Comparison of ENCODE assay signal across 13 mouse cellular contexts in genomic region chr7:107841719-107842118, GRCm38 (mm10). TPM values are rescaled to one million over a fixed set of nuclear protein-coding genes. Genes with fewer than 3 reads are reported as not detected.
DNase-seq lines count a peak whose midpoint lies in the region; ATAC-seq and TF ChIP-seq lines count a peak whose summit lies in the region.
"Had no signal": no experiment of that assay in that cellular context is flagged by ENCODE, and none has a peak within 500 bp of the region (broad histone marks: within the 10 kb centered on the region; RNA-seq: fewer than 3 reads in every experiment).

No protein-coding gene starts in this region.

- H3K9me3 ChIP-seq in forebrain, embryonic 14.5 days (replicated peaks; ENCODE audit: control insufficient read depth, low read length) = no peaks in the 10 kb centered on the region
- no peaks in the 10 kb centered on the region for H3K9me3 ChIP-seq in forebrain, embryonic 15.5 days
- H3K9me3 ChIP-seq: liver, embryonic 13.5 days had no signal

- H3K79me2 ChIP-seq in liver, adult 2 months (ENCODE audit: control insufficient read depth, insufficient read depth, low read length) = no peaks in the 10 kb centered on the region

- H3K4me3 ChIP-seq in forebrain, embryonic 14.5 days (ENCODE audit: low read depth, low read length) = no peak overlapping the region
- H3K4me3 ChIP-seq in forebrain, embryonic 15.5 days = no peak overlapping the region
- no peak overlapping the region for H3K4me3 ChIP-seq in liver, adult 2 months (ENCODE audit: insufficient read depth, low read depth, low read length)
- H3K4me3 ChIP-seq: liver, embryonic 13.5 days had no signal

- TF ChIP-seq POLR2A in liver, adult 2 months (IDR thresholded peaks at IDR 0.05; ENCODE audit: extremely low read depth, insufficient read depth, low read length) = no peak

- no peak overlapping the region for H3K27ac ChIP-seq in forebrain, embryonic 14.5 days (ENCODE audit: low read depth, low read length)
- H3K27ac ChIP-seq in forebrain, embryonic 15.5 days (replicated peaks) = no peak overlapping the region
- no peak overlapping the region for H3K27ac ChIP-seq in liver, adult 2 months (replicated peaks; ENCODE audit: insufficient read depth, low read depth, low read length)
- H3K27ac ChIP-seq: liver, embryonic 13.5 days had no signal

- no peaks in the 10 kb centered on the region for H3K36me3 ChIP-seq in forebrain, embryonic 14.5 days (ENCODE audit: control insufficient read depth, insufficient read depth, low read length)
- H3K36me3 ChIP-seq in forebrain, embryonic 15.5 days = no peaks in the 10 kb centered on the region
- H3K36me3 ChIP-seq in liver, adult 2 months (ENCODE audit: control insufficient read depth, insufficient read depth, low read length) = no peaks in the 10 kb centered on the region
- H3K36me3 ChIP-seq: liver, embryonic 13.5 days had no signal

- H3K4me2 ChIP-seq in forebrain, embryonic 14.5 days (ENCODE audit: low read length) = no peak overlapping the region
- H3K4me2 ChIP-seq in forebrain, embryonic 15.5 days (replicated peaks) = no peak overlapping the region
- H3K4me2 ChIP-seq: liver, embryonic 13.5 days had no signal

- DNase-seq in forebrain, embryonic 14.5 days (ENCODE audit: low spot score) = peak; percentile 24
- DNase-seq in liver, adult 2 months (ENCODE audit: extremely low read depth, low read depth, low spot score) = peak; percentile 11
- DNase-seq in liver = no peak
- peak; percentile 1 for DNase-seq in Muller cell, postnatal 12 days (ENCODE audit: inconsistent ontology term)
- no peak for DNase-seq in urinary bladder, postnatal 10 days (ENCODE audit: low spot score)
- no peak for DNase-seq in cerebellum, postnatal 25 days
- DNase-seq: cerebellum, postnatal 36 days; liver, embryonic 13.5 days had no signal

- H3K4me1 ChIP-seq in forebrain, embryonic 14.5 days (ENCODE audit: control insufficient read depth, insufficient read depth, low read length) = no peaks in the 10 kb centered on the region
- H3K4me1 ChIP-seq in forebrain, embryonic 15.5 days = no peaks in the 10 kb centered on the region
- H3K4me1 ChIP-seq in liver, adult 2 months (ENCODE audit: control insufficient read depth, insufficient read depth, low read length) = no peaks in the 10 kb centered on the region
- H3K4me1 ChIP-seq: liver, embryonic 13.5 days had no signal

- 94% methylated on average over 1 of the region's 1 CpGs for WGBS in forebrain, embryonic 14.5 days
- WGBS in forebrain, embryonic 15.5 days = 75% methylated on average over 1 of the region's 1 CpGs
- WGBS in liver, adult 2 months = 80% methylated on average over 1 of the region's 1 CpGs

- peak; percentile 26; the same call in 1 of the 2 replicates for TF ChIP-seq CTCF in liver, adult 2 months (IDR thresholded peaks at IDR 0.05; ENCODE audit: low read depth, low read length)

- no peak overlapping the region for H3K9ac ChIP-seq in forebrain, embryonic 14.5 days (ENCODE audit: low read length)
- no peak overlapping the region for H3K9ac ChIP-seq in forebrain, embryonic 15.5 days (replicated peaks)
- H3K9ac ChIP-seq in liver, adult 2 months (ENCODE audit: low read depth, low read length) = no peak overlapping the region
- H3K9ac ChIP-seq: liver, embryonic 13.5 days had no signal

- no peaks in the 10 kb centered on the region for H3K27me3 ChIP-seq in forebrain, embryonic 14.5 days (replicated peaks; ENCODE audit: control insufficient read depth, insufficient read depth, low read length)
- H3K27me3 ChIP-seq in forebrain, embryonic 15.5 days = no peaks in the 10 kb centered on the region
- no peaks in the 10 kb centered on the region for H3K27me3 ChIP-seq in liver, adult 2 months (ENCODE audit: control insufficient read depth, insufficient read depth, low read length)
- H3K27me3 ChIP-seq: liver, embryonic 13.5 days had no signal

- ATAC-seq in forebrain, embryonic 14.5 days = no peak
- no peak for ATAC-seq in forebrain, embryonic 15.5 days (replicated peaks)
- peak; percentile 63 for ATAC-seq in megakaryocyte, adult 5-6 weeks (ENCODE audit: poor library complexity, severe bottlenecking)

RNA-seq across cellular contexts. Expression of gene Olfr470, which starts 5.6 kb away (rescaled TPM):
- not detected in 2 replicates for polyA plus RNA-seq in forebrain, embryonic 14.5 days (2014; fragmentation: Nextera tagmentation; extraction: Ambion mirVana)
- polyA plus RNA-seq in forebrain, embryonic 15.5 days (2015; fragmentation: Nextera tagmentation; extraction: Ambion mirVana) = not detected in 2 replicates
- total RNA-seq in liver, adult 2 months (2014; rRNA removed) = not detected in 2 replicates
- polyA plus RNA-seq in liver, adult 2 months (2012; rRNA removed) = not detected in 2 replicates
- total RNA-seq in megakaryocyte, adult 5-6 weeks (2015) = not detected in 2 replicates
- total RNA-seq in megakaryocyte, adult 5-6 weeks (2017) = not detected in 2 replicates
- total RNA-seq: adrenal gland, postnatal 4 days had no signal
- polyA plus RNA-seq: heart, embryonic 16.5 days; large intestine, adult 2 months; liver, embryonic 13.5 days had no signal

RNA-seq across cellular contexts. Expression of gene Olfr469, which starts 16.4 kb away (rescaled TPM):
- not detected in 2 replicates for polyA plus RNA-seq in forebrain, embryonic 14.5 days (2014; fragmentation: Nextera tagmentation; extraction: Ambion mirVana)
- not detected in 2 replicates for polyA plus RNA-seq in forebrain, embryonic 15.5 days (2015; fragmentation: Nextera tagmentation; extraction: Ambion mirVana)
- not detected in 2 replicates for total RNA-seq in liver, adult 2 months (2014; rRNA removed)
- not detected in 2 replicates for polyA plus RNA-seq in liver, adult 2 months (2012; rRNA removed)
- not detected in 2 replicates for total RNA-seq in megakaryocyte, adult 5-6 weeks (2015)
- total RNA-seq in megakaryocyte, adult 5-6 weeks (2017) = not detected in 2 replicates
- total RNA-seq: adrenal gland, postnatal 4 days had no signal
- polyA plus RNA-seq: heart, embryonic 16.5 days; large intestine, adult 2 months; liver, embryonic 13.5 days had no signal

RNA-seq across cellular contexts. Expression of gene Olfr467, which starts 29.7 kb away (rescaled TPM):
- polyA plus RNA-seq in forebrain, embryonic 14.5 days (2014; fragmentation: Nextera tagmentation; extraction: Ambion mirVana) = not detected in 2 replicates
- not detected in 2 replicates for polyA plus RNA-seq in forebrain, embryonic 15.5 days (2015; fragmentation: Nextera tagmentation; extraction: Ambion mirVana)
- total RNA-seq in liver, adult 2 months (2014; rRNA removed) = not detected in 2 replicates
- not detected in 2 replicates for polyA plus RNA-seq in liver, adult 2 months (2012; rRNA removed)
- not detected in 2 replicates for total RNA-seq in megakaryocyte, adult 5-6 weeks (2015)
- not detected in 2 replicates for total RNA-seq in megakaryocyte, adult 5-6 weeks (2017)
- total RNA-seq: adrenal gland, postnatal 4 days had no signal
- polyA plus RNA-seq: heart, embryonic 16.5 days; large intestine, adult 2 months; liver, embryonic 13.5 days had no signal

RNA-seq across cellular contexts. Expression of gene Ovch2, which starts 40.7 kb away (rescaled TPM):
- polyA plus RNA-seq in forebrain, embryonic 14.5 days (2014; fragmentation: Nextera tagmentation; extraction: Ambion mirVana) = not detected in 2 replicates
- polyA plus RNA-seq in forebrain, embryonic 15.5 days (2015; fragmentation: Nextera tagmentation; extraction: Ambion mirVana) = not detected in 2 replicates
- total RNA-seq in liver, adult 2 months (2014; rRNA removed) = not detected in 2 replicates
- polyA plus RNA-seq in liver, adult 2 months (2012; rRNA removed) = not detected in 2 replicates
- not detected in 2 replicates for total RNA-seq in megakaryocyte, adult 5-6 weeks (2015)
- not detected in 2 replicates for total RNA-seq in megakaryocyte, adult 5-6 weeks (2017)
- total RNA-seq: adrenal gland, postnatal 4 days had no signal
- polyA plus RNA-seq: heart, embryonic 16.5 days; large intestine, adult 2 months; liver, embryonic 13.5 days had no signal

RNA-seq across cellular contexts. Expression of gene Olfr472, which starts 56.0 kb away (rescaled TPM):
- polyA plus RNA-seq in forebrain, embryonic 14.5 days (2014; fragmentation: Nextera tagmentation; extraction: Ambion mirVana) = not detected in 2 replicates
- polyA plus RNA-seq in forebrain, embryonic 15.5 days (2015; fragmentation: Nextera tagmentation; extraction: Ambion mirVana) = not detected in 2 replicates
- total RNA-seq in liver, adult 2 months (2014; rRNA removed) = not detected in 2 replicates
- not detected in 2 replicates for polyA plus RNA-seq in liver, adult 2 months (2012; rRNA removed)
- not detected in 2 replicates for total RNA-seq in megakaryocyte, adult 5-6 weeks (2015)
- not detected in 2 replicates for total RNA-seq in megakaryocyte, adult 5-6 weeks (2017)
- total RNA-seq: adrenal gland, postnatal 4 days had no signal
- polyA plus RNA-seq: heart, embryonic 16.5 days; large intestine, adult 2 months; liver, embryonic 13.5 days had no signal

Comparison
In these comparisons a context has a peak if more than half of its experiments do, and no peak if none do; other contexts are left out.
1. DNase-seq: peak in forebrain, embryonic 14.5 days (single experiment), liver, adult 2 months (single experiment) and Muller cell, postnatal 12 days (single experiment); none in liver (single experiment), urinary bladder, postnatal 10 days (single experiment) and cerebellum, postnatal 25 days (0 of 2).